Mouse (Mus musculus) spleen, adult 2 months (tissue): ENCODE measurements around the gene Ppp1r9b. TPM values are rescaled to one million over a fixed set of nuclear protein-coding genes. Genes with fewer than 3 reads are reported as not detected.

ENCODE experiments used
- DNase-seq, 2 experiments: peaks; one replicate each; pipeline versions ENCODE4 v3.0.0 to v3.0.0-alpha.2; 2012 to 2021; ENCODE audit warnings: low spot score in 2 of 2, low read depth in 1 of 2
- H3K27ac ChIP-seq: fragments of 200-500 bp; 2 replicates; pipeline ENCODE4 v1.5.1; 2012; ENCODE audit warnings: low read length, inconsistent platforms; ENCODE audit not compliant: insufficient read depth
- H3K27me3 ChIP-seq: fragments of 200-500 bp; 2 replicates; pipeline ENCODE4 v1.6.1; 2012; ENCODE audit warnings: mild to moderate bottlenecking, moderate library complexity, low read length, inconsistent platforms; ENCODE audit not compliant: control insufficient read depth, insufficient read depth
- H3K36me3 ChIP-seq: fragments of 200-500 bp; 2 replicates; pipeline ENCODE4 v1.6.1; 2012; ENCODE audit warnings: mild to moderate bottlenecking, low read length, inconsistent platforms; ENCODE audit not compliant: control insufficient read depth, insufficient read depth
- H3K4me1 ChIP-seq: fragments of 200-500 bp; 2 replicates; pipeline ENCODE4 v1.6.1; 2011; ENCODE audit warnings: inconsistent platforms; ENCODE audit not compliant: control insufficient read depth, insufficient read depth, insufficient read length
- H3K4me3 ChIP-seq: fragments of 200-500 bp; 2 replicates; pipeline ENCODE4 v1.5.1; 2011; ENCODE audit warnings: mild to moderate bottlenecking, inconsistent platforms; ENCODE audit not compliant: insufficient read depth, insufficient read length; ENCODE audit errors: extremely low read depth
- CTCF ChIP-seq: fragments of 200-500 bp; IDR thresholded peaks from 2 replicates; pipeline ENCODE4 v1.5.1; 2011; ENCODE audit warnings: mild to moderate bottlenecking, inconsistent platforms; ENCODE audit not compliant: insufficient read depth, insufficient read length, insufficient replicate concordance; ENCODE audit errors: extremely low read depth
- POLR2A ChIP-seq: fragments of 200-500 bp; IDR thresholded peaks from 2 replicates; pipeline ENCODE4 v1.6.1; 2011; ENCODE audit warnings: low read depth, low read length, inconsistent platforms
- WGBS: fragments of 180-500 bp; shearing (Covaris S2); methylation state at CpG from one replicate; pipeline ENCODE4 v1.1.7; 2018; 5-methylcytosine and 5-hydroxymethylcytosine counted together
- polyA plus RNA-seq: library from polyadenylated mRNA; depleted of rRNA; stranded (reverse); fragments of >200 nt; gene quantifications from 2 replicates; pipeline ENCODE4 v1.2.3, GENCODE M21; 2012

Ppp1r9b gene
- polyA plus RNA-seq, 1 experiment = 51.9 TPM

DNA sequence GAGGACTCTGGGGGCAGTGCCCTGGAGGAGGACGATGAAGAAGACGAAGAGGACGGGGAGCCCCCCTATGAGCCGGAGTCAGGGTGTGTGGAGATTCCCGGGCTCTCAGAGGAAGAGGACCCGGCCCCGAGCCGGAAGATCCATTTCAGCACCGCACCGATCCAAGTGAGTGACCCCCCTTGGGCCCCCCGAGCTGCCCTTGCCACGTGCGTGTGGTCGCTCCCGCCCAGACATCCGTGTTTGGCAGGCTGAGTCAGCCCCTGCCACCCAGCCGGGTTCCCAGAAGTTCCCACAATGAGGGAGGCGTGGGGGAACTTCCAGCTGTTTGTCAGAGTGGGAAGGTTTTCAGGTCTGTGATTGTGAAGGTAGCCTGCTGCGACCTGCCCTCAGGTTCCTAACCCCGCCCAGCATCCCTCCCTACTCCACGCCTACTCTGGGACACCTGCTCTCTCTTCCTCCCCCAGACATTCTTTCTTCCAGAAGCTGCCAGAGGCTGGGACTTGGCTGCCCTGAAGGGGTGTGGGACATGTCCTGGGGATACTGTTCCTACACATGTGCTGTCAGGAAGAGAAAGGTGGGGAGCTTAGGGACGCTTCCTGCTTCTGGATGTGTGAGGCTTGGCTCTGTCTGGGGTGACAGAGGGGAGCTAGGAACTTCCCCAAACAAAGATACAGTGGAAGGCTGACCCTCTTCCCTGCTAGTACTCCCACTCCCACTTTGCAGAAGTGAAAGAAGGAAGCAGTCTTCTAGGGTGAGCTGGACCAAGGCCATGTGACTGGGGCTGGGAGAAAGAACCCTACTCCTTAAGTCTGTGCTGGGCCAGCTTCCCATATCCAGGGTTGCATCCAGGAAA is 2.1 kb downstream of the Ppp1r9b start:
- Histone ChIP-seq H3K27me3 (no peaks in the 10 kb centered on the region), H3K27ac (peak overlapping the region; percentile 77), H3K36me3 (peaks cover 5% of the 10 kb centered on the region), H3K4me3 (peak overlapping the region; percentile 81), H3K4me1 (peaks cover 25% of the 10 kb centered on the region)
- TF ChIP-seq POLR2A = no peak
- TF ChIP-seq CTCF = no peak
- 2% methylated on average over 22 of the region's 22 CpGs for WGBS
- DNase-seq = no peak

DNA sequence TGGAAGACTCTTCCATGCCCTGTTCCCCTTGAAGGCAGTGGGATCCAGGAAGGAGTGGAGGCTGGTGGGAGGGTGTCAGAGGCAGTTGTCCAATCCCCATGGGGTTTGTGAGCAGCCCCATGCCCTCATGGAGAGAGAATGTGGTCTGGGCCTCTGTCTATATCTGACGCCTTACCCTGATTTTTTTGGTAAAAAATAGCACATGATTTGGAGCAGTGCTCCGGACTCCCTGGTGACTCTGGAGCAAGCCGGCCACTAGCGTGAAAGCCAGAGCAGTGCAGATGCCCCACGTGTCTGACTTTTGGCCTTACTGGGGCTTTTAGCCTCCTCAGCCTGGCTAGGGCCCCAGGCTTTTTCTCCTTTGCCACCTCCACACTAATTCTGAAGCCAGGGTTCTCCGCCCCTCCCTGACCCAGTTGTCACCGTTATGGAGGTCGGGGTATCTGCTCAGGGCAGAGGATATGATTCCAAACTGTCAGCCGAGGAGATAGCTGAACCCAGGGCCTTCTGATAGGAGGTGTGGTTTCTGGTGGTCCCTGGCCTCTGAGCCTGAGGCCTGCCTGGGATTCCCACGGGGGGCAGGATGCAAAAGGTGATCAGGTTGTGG is 3.5 kb downstream of the Ppp1r9b start:
- Histone ChIP-seq H3K27ac (peak overlapping the region; percentile 8; the same call in 1 of the 2 replicates), H3K4me3 (peak overlapping the region; percentile 81), H3K27me3 (no peaks in the 10 kb centered on the region), H3K36me3 (peaks cover 6% of the 10 kb centered on the region), H3K4me1 (peaks cover 28% of the 10 kb centered on the region)
- 37% methylated on average over 10 of the region's 10 CpGs for WGBS
- TF ChIP-seq CTCF (no peak), POLR2A (no peak)
- no peak for DNase-seq

DNA sequence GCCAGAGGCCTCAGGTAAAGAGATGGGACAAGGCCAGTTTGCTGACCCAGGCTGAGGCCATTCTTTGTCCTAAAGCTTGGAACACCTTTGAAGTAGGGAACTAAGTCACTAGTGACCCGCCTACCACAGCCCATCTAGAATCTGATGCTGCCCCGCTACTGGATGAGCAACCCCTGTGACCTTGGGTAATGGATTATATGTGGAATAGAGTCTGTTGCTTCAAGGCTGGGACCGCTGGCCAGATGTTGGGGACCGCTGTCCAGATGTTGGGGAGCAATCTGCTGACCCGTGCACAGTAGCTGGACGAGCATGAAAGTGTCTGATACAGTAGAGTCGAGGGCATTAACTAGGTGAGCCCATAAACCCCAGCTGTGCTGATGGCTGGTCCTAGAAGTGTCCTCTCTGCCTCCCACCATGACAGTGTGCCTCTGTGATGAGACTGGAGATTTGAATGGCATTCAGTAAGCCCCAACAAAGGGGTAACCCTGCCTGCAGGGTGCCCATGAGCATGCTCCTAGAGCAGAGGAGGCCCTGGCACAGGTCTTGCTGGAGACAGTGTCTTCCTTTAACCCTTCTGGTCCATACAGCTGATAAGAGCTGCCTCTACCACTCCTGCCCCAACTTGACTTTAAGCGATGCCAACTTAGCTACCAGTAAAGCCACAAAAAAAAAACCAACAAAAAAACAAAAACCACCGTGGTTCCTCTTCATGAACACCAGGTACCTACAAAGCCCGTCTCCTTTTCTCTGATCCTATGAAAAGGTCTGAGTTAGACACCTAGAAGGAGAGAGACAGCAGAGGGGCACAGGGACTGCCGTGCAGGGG is 4.3 kb downstream of the Ppp1r9b start:
- Histone ChIP-seq H3K4me1 (peaks cover 32% of the 10 kb centered on the region), H3K4me3 (no peak overlapping the region), H3K27me3 (no peaks in the 10 kb centered on the region), H3K27ac (peak overlapping the region; percentile 8; the same call in 1 of the 2 replicates), H3K36me3 (peaks cover 6% of the 10 kb centered on the region)
- TF ChIP-seq CTCF (no peak), POLR2A (no peak)
- 50% methylated on average over 11 of the region's 11 CpGs for WGBS
- DNase-seq = no peak

DNA sequence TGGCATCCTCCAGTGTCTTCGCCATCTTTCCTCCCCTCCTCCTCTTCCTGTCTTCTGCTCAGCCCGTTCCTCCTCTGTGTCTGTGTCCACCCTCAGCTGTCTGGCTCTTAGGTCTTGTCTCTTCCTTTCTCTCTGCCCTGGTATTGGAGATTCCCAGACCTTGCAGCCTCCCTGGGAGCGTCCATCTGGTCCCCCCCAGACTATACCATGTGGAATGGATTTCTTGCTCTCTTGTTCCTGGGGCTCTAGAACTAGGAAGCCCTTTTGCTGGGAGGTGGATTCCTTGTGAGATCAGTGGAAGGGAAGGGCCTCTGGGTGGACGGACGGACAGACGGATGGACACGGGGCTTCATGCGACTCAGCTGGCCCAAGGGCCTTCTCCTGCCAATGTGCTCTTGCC is 5.3 kb downstream of the Ppp1r9b start:
- H3K36me3 ChIP-seq = peaks cover 7% of the 10 kb centered on the region
- H3K27me3 ChIP-seq = no peaks in the 10 kb centered on the region
- TF ChIP-seq POLR2A = no peak
- no peak for TF ChIP-seq CTCF
- H3K4me1 ChIP-seq = peaks cover 41% of the 10 kb centered on the region
- DNase-seq = no peak
- H3K27ac ChIP-seq = no peak overlapping the region; the same call in 1 of the 2 replicates
- 81% methylated on average over 8 of the region's 8 CpGs for whole genome bisulfite sequencing
- H3K4me3 ChIP-seq = no peak overlapping the region

DNA sequence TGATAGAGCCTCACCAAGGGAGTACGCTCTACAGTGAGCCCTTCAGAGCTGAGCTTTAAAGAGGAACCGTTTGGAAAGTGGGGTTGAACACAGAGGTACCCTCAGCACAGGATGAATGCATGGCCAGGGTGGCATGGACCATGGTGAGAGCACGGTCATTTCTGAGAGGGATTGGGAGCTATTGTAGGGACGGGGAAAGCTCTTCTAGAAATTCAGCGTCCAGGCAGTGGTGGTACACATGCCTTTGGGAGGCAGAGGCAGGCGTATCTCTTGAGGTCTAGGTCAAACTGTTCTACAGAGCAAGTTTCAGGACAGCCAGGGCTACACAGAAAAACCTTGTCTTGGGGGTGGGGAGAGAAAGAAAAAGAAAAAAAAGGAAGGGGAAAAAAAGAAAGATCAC is 6.1 kb downstream of the Ppp1r9b start:
- no peak for DNase-seq
- Histone ChIP-seq H3K4me3 (no peak overlapping the region), H3K27me3 (no peaks in the 10 kb centered on the region), H3K4me1 (peaks cover 42% of the 10 kb centered on the region), H3K27ac (peak overlapping the region; percentile 5; the same call in 1 of the 2 replicates), H3K36me3 (peaks cover 12% of the 10 kb centered on the region)
- 70% methylated on average over 6 of the region's 6 CpGs for WGBS
- TF ChIP-seq POLR2A (no peak), CTCF (no peak)

DNA sequence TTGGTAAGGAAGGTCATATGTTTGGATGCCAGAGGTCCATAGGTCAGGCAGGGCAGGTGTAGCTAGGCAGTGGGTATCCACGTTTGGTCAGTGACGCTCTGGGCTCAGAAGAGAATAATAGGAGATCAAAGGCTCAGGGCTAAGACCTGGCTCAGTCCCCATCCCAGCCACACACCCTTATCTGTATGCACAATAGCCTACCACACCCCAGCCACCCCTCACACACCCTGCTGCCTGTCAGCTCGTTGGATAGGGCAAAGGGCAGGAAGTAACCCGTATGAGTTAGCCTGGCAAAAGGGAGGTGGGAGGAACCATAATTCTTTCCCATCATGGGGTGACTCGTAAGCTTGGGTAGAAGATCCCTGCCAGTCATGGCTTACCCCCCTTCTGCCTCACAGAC is 6.8 kb downstream of the Ppp1r9b start:
- 32% methylated on average over 5 of the region's 5 CpGs for WGBS
- no peaks in the 10 kb centered on the region for H3K27me3 ChIP-seq
- no peak for DNase-seq
- peak overlapping the region; percentile 39 for H3K27ac ChIP-seq
- peaks cover 42% of the 10 kb centered on the region; the same call in 1 of the 2 replicates for H3K4me1 ChIP-seq
- H3K4me3 ChIP-seq = no peak overlapping the region
- H3K36me3 ChIP-seq = peaks cover 18% of the 10 kb centered on the region
- TF ChIP-seq CTCF = no peak
- TF ChIP-seq POLR2A = no peak
